Mouse (Mus musculus): ENCODE data around the gene Smagp.

DNA sequence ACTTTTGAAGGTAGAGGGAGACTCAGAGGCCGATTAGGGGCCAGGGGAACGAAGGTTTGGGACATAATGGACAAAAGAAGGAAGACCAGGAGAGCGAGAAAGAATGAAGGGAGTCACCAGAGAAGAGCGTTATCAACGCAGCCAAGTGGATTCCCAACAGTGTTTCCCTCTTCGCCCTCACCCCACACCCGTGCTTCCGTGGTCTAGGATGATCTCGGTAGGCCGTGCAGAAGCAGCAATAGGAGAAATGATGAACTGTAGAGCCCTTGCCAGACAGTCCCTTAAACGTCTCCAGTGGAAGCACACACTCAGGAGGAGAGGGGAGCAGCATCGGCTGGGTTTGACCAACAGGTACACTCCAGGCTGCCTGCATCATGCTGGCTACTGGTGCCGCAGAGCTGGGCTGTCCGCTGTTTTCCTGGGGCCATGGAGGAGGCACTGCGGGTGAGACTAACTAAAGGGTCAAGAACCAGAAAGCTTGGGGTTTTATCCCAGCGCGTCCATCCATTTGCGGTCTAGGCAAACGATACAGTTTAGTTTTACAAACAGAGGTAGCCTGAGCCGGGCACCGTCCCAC is 36.0 kb downstream of the Smagp start:
- no peak for TF ChIP-seq CTCF (IDR thresholded peaks at IDR 0.05; ENCODE audit: insufficient read depth, low read depth, low read length)
- TF ChIP-seq POLR2A (IDR thresholded peaks at IDR 0.05; ENCODE audit: insufficient read depth, low read depth, low read length) = no peak

Data from olfactory bulb, adult 2 months (tissue).